Mouse (Mus musculus): ENCODE measurements around the gene Map3k1. TPM values are rescaled to one million over a fixed set of nuclear protein-coding genes. Genes with fewer than 3 reads are reported as not detected.

Gene Map3k1
- polyA plus RNA-seq, 1 experiment from 2014 or later = 19.3 TPM

- Histone ChIP-seq H3K27ac (ENCODE audit: low read depth, low read length) (no peak overlapping the region), H3K4me1 (ENCODE audit: control insufficient read depth, insufficient read depth, low read length) (0 out of 2 replicates have a peak, but pooled peaks cover 4% of the 10 kb centered on the region), H3K27me3 (ENCODE audit: control insufficient read depth, insufficient read depth, low read length) (no peaks in the 10 kb centered on the region), H3K9me3 (replicated peaks; ENCODE audit: control insufficient read depth, low read length) (no peaks in the 10 kb centered on the region), H3K9ac (ENCODE audit: low read depth, low read length) (no peak overlapping the region), H3K4me3 (ENCODE audit: low read depth, low read length) (no peak overlapping the region), H3K4me2 (no peak overlapping the region), H3K36me3 (ENCODE audit: control insufficient read depth, insufficient read depth, low read length) (no peaks in the 10 kb centered on the region)
- WGBS (ENCODE audit: insufficient replicate concordance) = 62% methylated on average over 11 of the region's 11 CpGs
- ATAC-seq (replicated peaks; ENCODE audit: insufficient number of reproducible peaks, low FRiP score, low TSS enrichment) = no peak
Observed at GRCm38 (mm10) chr13:111834613-111835012, 25.8 kb upstream of the Map3k1 start.

- H3K4me1 ChIP-seq (ENCODE audit: control insufficient read depth, insufficient read depth, low read length) = no peaks in the 10 kb centered on the region
- no peak overlapping the region for H3K9ac ChIP-seq (ENCODE audit: low read depth, low read length)
- no peak overlapping the region for H3K4me2 ChIP-seq
- no peaks in the 10 kb centered on the region for H3K27me3 ChIP-seq (ENCODE audit: control insufficient read depth, insufficient read depth, low read length)
- no peaks in the 10 kb centered on the region for H3K9me3 ChIP-seq (replicated peaks; ENCODE audit: control insufficient read depth, low read length)
- no peaks in the 10 kb centered on the region for H3K36me3 ChIP-seq (ENCODE audit: control insufficient read depth, insufficient read depth, low read length)
- H3K4me3 ChIP-seq (ENCODE audit: low read depth, low read length) = no peak overlapping the region
- 38% methylated on average over 2 of the region's 2 CpGs for WGBS (ENCODE audit: insufficient replicate concordance)
- H3K27ac ChIP-seq (ENCODE audit: low read depth, low read length) = no peak overlapping the region
- no peak for ATAC-seq (replicated peaks; ENCODE audit: insufficient number of reproducible peaks, low FRiP score, low TSS enrichment)
Observed at GRCm38 (mm10) chr13:111829473-111829872, 20.7 kb upstream of the Map3k1 start.

DNA sequence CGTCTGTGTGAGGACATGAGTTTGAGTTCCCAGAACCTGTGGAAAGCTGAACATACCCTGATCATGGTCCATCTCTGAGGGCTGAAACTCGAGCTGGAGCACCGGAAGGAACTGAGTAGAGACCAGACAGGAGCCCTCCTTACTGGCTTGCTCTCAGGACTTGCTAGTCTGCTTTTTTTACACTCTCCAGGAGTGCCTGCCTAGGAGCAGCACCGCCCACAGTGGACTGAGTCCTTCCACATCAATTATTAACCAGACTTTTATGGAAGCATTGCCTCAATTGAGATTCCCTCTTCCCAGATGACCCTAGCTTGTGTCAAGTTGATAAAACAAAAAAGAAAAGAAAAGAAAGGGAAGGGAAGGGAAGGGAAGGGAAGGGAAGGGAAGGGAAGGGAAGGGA is 18.7 kb upstream of the Map3k1 start:
- 75% methylated on average over 4 of the region's 4 CpGs for WGBS (ENCODE audit: insufficient replicate concordance)
- H3K4me3 ChIP-seq (ENCODE audit: low read depth, low read length) = no peak overlapping the region
- no peak overlapping the region for H3K27ac ChIP-seq (ENCODE audit: low read depth, low read length)

GRCm38 (mm10) chr13:111824178-111824577 is 15.4 kb upstream of the Map3k1 start:
- H3K9me3 ChIP-seq (replicated peaks; ENCODE audit: control insufficient read depth, low read length) = no peaks in the 10 kb centered on the region
- no peak overlapping the region for H3K4me3 ChIP-seq (ENCODE audit: low read depth, low read length)
- H3K27me3 ChIP-seq (ENCODE audit: control insufficient read depth, insufficient read depth, low read length) = no peaks in the 10 kb centered on the region
- ATAC-seq (replicated peaks; ENCODE audit: insufficient number of reproducible peaks, low FRiP score, low TSS enrichment) = no peak
- no peaks in the 10 kb centered on the region for H3K36me3 ChIP-seq (ENCODE audit: control insufficient read depth, insufficient read depth, low read length)
- H3K4me2 ChIP-seq = no peak overlapping the region
- H3K27ac ChIP-seq (ENCODE audit: low read depth, low read length) = no peak overlapping the region
- no peaks in the 10 kb centered on the region for H3K4me1 ChIP-seq (ENCODE audit: control insufficient read depth, insufficient read depth, low read length)
- WGBS (ENCODE audit: insufficient replicate concordance) = 58% methylated on average over 4 of the region's 4 CpGs
- no peak overlapping the region for H3K9ac ChIP-seq (ENCODE audit: low read depth, low read length)

More for the DNA sequence above, 18.7 kb upstream of the Map3k1 start:
- ATAC-seq (replicated peaks; ENCODE audit: insufficient number of reproducible peaks, low FRiP score, low TSS enrichment) = no peak
- Histone ChIP-seq H3K9me3 (replicated peaks; ENCODE audit: control insufficient read depth, low read length) (no peaks in the 10 kb centered on the region), H3K36me3 (ENCODE audit: control insufficient read depth, insufficient read depth, low read length) (no peaks in the 10 kb centered on the region), H3K4me2 (no peak overlapping the region), H3K27me3 (ENCODE audit: control insufficient read depth, insufficient read depth, low read length) (no peaks in the 10 kb centered on the region), H3K9ac (ENCODE audit: low read depth, low read length) (no peak overlapping the region), H3K4me1 (ENCODE audit: control insufficient read depth, insufficient read depth, low read length) (no peaks in the 10 kb centered on the region)

DNA sequence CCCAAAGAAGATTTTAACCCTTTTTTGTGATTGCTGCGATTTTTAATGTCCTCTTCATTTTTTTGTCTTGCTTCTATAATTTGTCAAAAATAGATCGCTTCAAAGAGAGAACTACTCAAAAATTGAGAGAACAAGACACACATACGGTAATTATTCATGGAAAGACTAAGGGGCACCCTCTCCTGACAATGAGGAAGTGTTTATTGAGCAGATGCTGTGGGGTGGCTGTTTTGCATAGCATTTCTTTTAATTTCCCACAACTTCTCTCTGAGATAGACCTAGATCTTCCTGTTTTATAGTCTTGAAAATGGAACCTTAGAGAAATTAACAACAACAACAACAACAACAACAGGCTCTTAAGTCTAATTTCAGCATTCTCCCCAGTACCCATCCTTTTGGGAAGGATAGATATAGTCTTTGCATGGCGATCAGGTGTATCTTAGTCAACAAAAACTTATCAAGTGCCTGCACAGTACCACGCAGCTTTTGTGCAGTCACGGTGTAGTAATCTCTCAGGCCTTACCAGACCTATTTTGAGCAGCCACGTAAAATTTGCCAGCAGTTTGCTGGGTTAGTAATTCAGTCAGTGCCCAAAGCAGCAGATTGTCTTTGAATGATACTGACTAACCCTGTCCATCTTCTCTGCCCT is 13.1 kb upstream of the Map3k1 start:
- Histone ChIP-seq H3K36me3 (ENCODE audit: control insufficient read depth, insufficient read depth, low read length) (no peaks in the 10 kb centered on the region), H3K9ac (ENCODE audit: low read depth, low read length) (no peak overlapping the region), H3K27ac (ENCODE audit: low read depth, low read length) (no peak overlapping the region), H3K4me2 (no peak overlapping the region), H3K4me3 (ENCODE audit: low read depth, low read length) (no peak overlapping the region), H3K27me3 (ENCODE audit: control insufficient read depth, insufficient read depth, low read length) (no peaks in the 10 kb centered on the region), H3K4me1 (ENCODE audit: control insufficient read depth, insufficient read depth, low read length) (peaks cover 2% of the 10 kb centered on the region; the same call in 1 of the 2 replicates), H3K9me3 (replicated peaks; ENCODE audit: control insufficient read depth, low read length) (no peaks in the 10 kb centered on the region)
- WGBS (ENCODE audit: insufficient replicate concordance) = 76% methylated on average over 7 of the region's 7 CpGs
- no peak for ATAC-seq (replicated peaks; ENCODE audit: insufficient number of reproducible peaks, low FRiP score, low TSS enrichment)

- Histone ChIP-seq H3K4me3 (ENCODE audit: low read depth, low read length) (no peak overlapping the region), H3K27me3 (ENCODE audit: control insufficient read depth, insufficient read depth, low read length) (no peaks in the 10 kb centered on the region), H3K9ac (ENCODE audit: low read depth, low read length) (no peak overlapping the region), H3K9me3 (replicated peaks; ENCODE audit: control insufficient read depth, low read length) (no peaks in the 10 kb centered on the region), H3K27ac (ENCODE audit: low read depth, low read length) (no peak overlapping the region), H3K4me2 (no peak overlapping the region), H3K36me3 (ENCODE audit: control insufficient read depth, insufficient read depth, low read length) (no peaks in the 10 kb centered on the region), H3K4me1 (ENCODE audit: control insufficient read depth, insufficient read depth, low read length) (peaks cover 2% of the 10 kb centered on the region; the same call in 1 of the 2 replicates)
- WGBS (ENCODE audit: insufficient replicate concordance) = 73% methylated on average over 9 of the region's 9 CpGs
- ATAC-seq (replicated peaks; ENCODE audit: insufficient number of reproducible peaks, low FRiP score, low TSS enrichment) = no peak
Observed at GRCm38 (mm10) chr13:111819618-111820385, 11.0 kb upstream of the Map3k1 start.

GRCm38 (mm10) chr13:111819106-111819505 is 10.3 kb upstream of the Map3k1 start:
- Histone ChIP-seq H3K4me2 (no peak overlapping the region), H3K27ac (ENCODE audit: low read depth, low read length) (no peak overlapping the region), H3K9ac (ENCODE audit: low read depth, low read length) (no peak overlapping the region), H3K4me1 (ENCODE audit: control insufficient read depth, insufficient read depth, low read length) (peaks cover 2% of the 10 kb centered on the region; the same call in 1 of the 2 replicates), H3K4me3 (ENCODE audit: low read depth, low read length) (no peak overlapping the region), H3K36me3 (ENCODE audit: control insufficient read depth, insufficient read depth, low read length) (no peaks in the 10 kb centered on the region), H3K27me3 (ENCODE audit: control insufficient read depth, insufficient read depth, low read length) (no peaks in the 10 kb centered on the region), H3K9me3 (replicated peaks; ENCODE audit: control insufficient read depth, low read length) (no peaks in the 10 kb centered on the region)
- WGBS (ENCODE audit: insufficient replicate concordance) = 82% methylated on average over 4 of the region's 4 CpGs
- no peak for ATAC-seq (replicated peaks; ENCODE audit: insufficient number of reproducible peaks, low FRiP score, low TSS enrichment)

DNA sequence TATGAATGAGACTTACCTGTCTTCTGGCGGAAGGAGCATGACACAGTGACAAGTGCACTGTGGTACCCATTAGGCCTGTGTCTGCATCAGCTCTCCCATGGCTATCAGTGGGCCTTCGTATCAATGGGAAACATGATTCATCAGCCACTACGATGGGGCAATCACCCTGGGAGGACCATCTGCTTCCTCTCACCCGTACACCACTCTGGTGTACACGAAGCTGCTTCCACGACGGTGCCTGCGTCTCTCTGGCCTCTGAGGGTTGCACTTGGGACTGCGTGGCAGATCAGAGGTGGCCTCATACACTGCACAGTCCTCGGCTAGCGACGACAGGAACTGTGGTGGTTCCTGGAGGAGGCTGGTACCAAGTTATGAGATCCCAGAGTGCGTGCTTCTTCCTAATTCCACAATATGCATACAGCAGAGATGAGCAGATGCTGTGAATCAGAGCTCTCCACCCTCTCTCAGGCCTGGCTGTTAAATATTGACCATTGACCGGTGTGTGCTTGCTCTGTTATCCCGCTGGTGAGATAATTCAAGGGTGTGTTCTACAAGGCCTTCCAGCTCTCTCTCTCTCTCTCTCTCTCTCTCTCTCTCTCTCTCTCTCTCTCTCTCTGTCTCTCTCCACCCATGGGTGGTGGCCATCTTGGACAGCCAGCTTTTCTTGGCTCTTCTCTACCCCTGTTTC is 9.6 kb upstream of the Map3k1 start:
- ATAC-seq (replicated peaks; ENCODE audit: insufficient number of reproducible peaks, low FRiP score, low TSS enrichment) = no peak; the same call in 1 of the 2 replicates
- H3K27ac ChIP-seq (ENCODE audit: low read depth, low read length) = no peak overlapping the region
- H3K36me3 ChIP-seq (ENCODE audit: control insufficient read depth, insufficient read depth, low read length) = no peaks in the 10 kb centered on the region
- no peak overlapping the region for H3K4me3 ChIP-seq (ENCODE audit: low read depth, low read length)
- no peak overlapping the region for H3K9ac ChIP-seq (ENCODE audit: low read depth, low read length)
- peaks cover 2% of the 10 kb centered on the region; the same call in 1 of the 2 replicates for H3K4me1 ChIP-seq (ENCODE audit: control insufficient read depth, insufficient read depth, low read length)
- H3K4me2 ChIP-seq = no peak overlapping the region
- 61% methylated on average over 15 of the region's 15 CpGs for WGBS (ENCODE audit: insufficient replicate concordance)
- H3K9me3 ChIP-seq (replicated peaks; ENCODE audit: control insufficient read depth, low read length) = no peaks in the 10 kb centered on the region
- no peaks in the 10 kb centered on the region for H3K27me3 ChIP-seq (ENCODE audit: control insufficient read depth, insufficient read depth, low read length)
